Mouse (Mus musculus): ENCODE results near the gene Gm20458. TPM values are rescaled to one million over a fixed set of nuclear protein-coding genes. Genes with fewer than 3 reads are reported as not detected.

Gene Gm20458
- polyA plus RNA-seq, 1 experiment = not detected

GRCm38 (mm10) chr2:164431676-164432465 is 28.9 kb upstream of the Gm20458 start:
- H3K36me3 ChIP-seq (ENCODE audit: control insufficient read depth) = peaks cover 3% of the 10 kb centered on the region; the same call in 1 of the 2 replicates
- H3K9me3 ChIP-seq (ENCODE audit: control insufficient read depth, low read length) = no peaks in the 10 kb centered on the region
- TF ChIP-seq GATA1 (IDR thresholded peaks at IDR 0.05; ENCODE audit: low read length) (no peak), TAL1 (IDR thresholded peaks at IDR 0.05; ENCODE audit: low read length) (no peak)
- H3K27me3 ChIP-seq (ENCODE audit: control insufficient read depth) = peaks cover 6% of the 10 kb centered on the region; the same call in 1 of the 2 replicates
- no peaks in the 10 kb centered on the region for H3K4me1 ChIP-seq (ENCODE audit: control insufficient read depth)
- H3K4me3 ChIP-seq (replicated peaks) = no peak overlapping the region

GRCm38 (mm10) chr2:164432541-164433191 is 28.1 kb upstream of the Gm20458 start:
- Histone ChIP-seq H3K27me3 (ENCODE audit: control insufficient read depth) (peaks cover 7% of the 10 kb centered on the region; the same call in 1 of the 2 replicates), H3K9me3 (ENCODE audit: control insufficient read depth, low read length) (no peaks in the 10 kb centered on the region), H3K4me3 (replicated peaks) (no peak overlapping the region), H3K36me3 (ENCODE audit: control insufficient read depth) (peaks cover 3% of the 10 kb centered on the region; the same call in 1 of the 2 replicates), H3K4me1 (ENCODE audit: control insufficient read depth) (no peaks in the 10 kb centered on the region)
- TF ChIP-seq TAL1 (IDR thresholded peaks at IDR 0.05; ENCODE audit: low read length) (no peak), GATA1 (IDR thresholded peaks at IDR 0.05; ENCODE audit: low read length) (no peak)

DNA sequence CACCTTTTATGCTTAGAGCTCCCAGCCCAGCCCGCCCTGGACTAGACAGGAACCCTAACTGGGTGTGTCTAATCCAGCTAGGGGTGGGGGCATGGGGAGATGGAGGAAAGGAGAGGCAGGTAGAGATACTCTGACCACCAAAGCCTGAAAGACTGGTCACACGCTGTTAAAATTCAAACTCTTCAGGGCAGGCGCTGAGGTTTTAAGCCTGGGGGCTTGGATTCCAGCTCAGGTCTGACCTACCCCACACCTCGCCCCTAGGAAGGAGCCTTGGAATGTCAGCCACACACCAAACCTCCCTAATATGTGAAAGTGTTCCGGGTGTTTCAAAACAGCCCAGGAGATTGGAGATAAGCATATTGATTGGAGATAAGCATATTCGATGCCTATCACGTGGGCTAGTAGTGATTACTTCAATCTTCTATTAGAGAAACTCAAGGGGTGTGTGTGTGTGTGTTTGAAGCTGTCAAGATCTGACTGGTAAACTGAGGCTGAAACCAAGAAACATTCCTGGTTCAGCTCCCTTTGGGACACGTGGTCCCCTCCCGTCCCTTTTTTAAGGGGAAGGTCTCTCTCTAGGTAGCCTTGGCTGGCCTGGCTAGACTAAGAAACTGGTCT is 27.4 kb upstream of the Gm20458 start:
- Histone ChIP-seq H3K27me3 (ENCODE audit: control insufficient read depth) (peaks cover 7% of the 10 kb centered on the region; the same call in 1 of the 2 replicates), H3K4me3 (replicated peaks) (no peak overlapping the region), H3K36me3 (ENCODE audit: control insufficient read depth) (peaks cover 3% of the 10 kb centered on the region; the same call in 1 of the 2 replicates), H3K9me3 (ENCODE audit: control insufficient read depth, low read length) (no peaks in the 10 kb centered on the region), H3K4me1 (ENCODE audit: control insufficient read depth) (no peaks in the 10 kb centered on the region)
- TF ChIP-seq GATA1 (IDR thresholded peaks at IDR 0.05; ENCODE audit: low read length) (no peak), TAL1 (IDR thresholded peaks at IDR 0.05; ENCODE audit: low read length) (no peak)

- Histone ChIP-seq H3K27me3 (ENCODE audit: control insufficient read depth) (peaks cover 6% of the 10 kb centered on the region; the same call in 1 of the 2 replicates), H3K9me3 (ENCODE audit: control insufficient read depth, low read length) (no peaks in the 10 kb centered on the region), H3K4me3 (replicated peaks) (no peak overlapping the region), H3K4me1 (ENCODE audit: control insufficient read depth) (no peaks in the 10 kb centered on the region), H3K36me3 (ENCODE audit: control insufficient read depth) (no peaks in the 10 kb centered on the region)
- TF ChIP-seq GATA1 (IDR thresholded peaks at IDR 0.05; ENCODE audit: low read length) (no peak), TAL1 (IDR thresholded peaks at IDR 0.05; ENCODE audit: low read length) (no peak)
Observed at GRCm38 (mm10) chr2:164434681-164435080, 26.1 kb upstream of the Gm20458 start.

DNA sequence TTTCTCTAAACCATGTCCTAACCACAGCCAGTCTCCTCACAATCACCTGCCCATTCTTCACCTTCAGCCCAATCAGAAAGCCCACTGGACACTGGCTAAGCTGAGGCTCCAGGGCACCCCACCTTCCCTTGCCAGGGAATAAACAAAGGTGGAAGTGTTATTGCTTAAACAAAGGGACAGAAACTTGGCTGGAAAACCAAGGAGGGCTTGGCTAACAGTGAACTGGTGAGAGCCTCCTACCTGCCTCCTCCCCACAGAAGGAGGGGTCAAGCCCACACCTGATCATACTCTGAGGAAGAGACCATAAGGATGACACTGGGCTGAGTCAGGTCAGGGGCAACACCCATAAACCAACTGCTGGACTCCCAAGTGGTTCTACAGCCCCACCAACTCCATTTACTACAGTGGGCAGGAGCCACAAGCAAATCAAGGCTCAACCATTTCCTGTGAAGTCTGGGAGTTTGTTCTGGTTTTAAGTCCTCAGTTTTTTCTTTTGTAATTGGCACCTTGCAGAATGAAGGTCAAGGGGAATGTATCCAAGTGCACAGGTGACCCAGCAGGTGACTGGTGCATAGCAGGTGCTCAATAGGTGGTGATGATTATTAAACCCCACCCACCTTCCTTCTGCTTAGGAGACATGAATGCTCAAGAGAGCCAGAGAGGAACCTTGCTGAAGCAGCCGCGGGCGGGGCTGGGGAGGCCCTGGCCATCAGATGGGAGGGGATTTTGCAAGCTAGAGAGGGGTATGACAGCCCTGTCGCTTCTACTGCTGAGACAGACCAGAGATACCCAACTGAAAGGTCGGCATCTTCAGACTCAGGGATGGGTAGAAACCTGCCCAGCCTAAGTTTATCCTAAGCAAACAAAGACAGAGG is 25.3 kb upstream of the Gm20458 start:
- Histone ChIP-seq H3K4me3 (replicated peaks) (no peak overlapping the region), H3K27me3 (ENCODE audit: control insufficient read depth) (peaks cover 4% of the 10 kb centered on the region; the same call in 1 of the 2 replicates), H3K9me3 (ENCODE audit: control insufficient read depth, low read length) (no peaks in the 10 kb centered on the region), H3K36me3 (ENCODE audit: control insufficient read depth) (no peaks in the 10 kb centered on the region; the same call in 1 of the 2 replicates), H3K4me1 (ENCODE audit: control insufficient read depth) (no peaks in the 10 kb centered on the region)
- TF ChIP-seq GATA1 (IDR thresholded peaks at IDR 0.05; ENCODE audit: low read length) (no peak), TAL1 (IDR thresholded peaks at IDR 0.05; ENCODE audit: low read length) (no peak)

GRCm38 (mm10) chr2:164436215-164436913 is 24.4 kb upstream of the Gm20458 start:
- Histone ChIP-seq H3K4me3 (replicated peaks) (no peak overlapping the region), H3K27me3 (ENCODE audit: control insufficient read depth) (peaks cover 9% of the 10 kb centered on the region), H3K9me3 (ENCODE audit: control insufficient read depth, low read length) (no peaks in the 10 kb centered on the region), H3K4me1 (ENCODE audit: control insufficient read depth) (no peaks in the 10 kb centered on the region), H3K36me3 (ENCODE audit: control insufficient read depth) (no peaks in the 10 kb centered on the region; the same call in 1 of the 2 replicates)
- no peak for TF ChIP-seq GATA1 (IDR thresholded peaks at IDR 0.05; ENCODE audit: low read length)
- TF ChIP-seq TAL1 (IDR thresholded peaks at IDR 0.05; ENCODE audit: low read length) = no peak

DNA sequence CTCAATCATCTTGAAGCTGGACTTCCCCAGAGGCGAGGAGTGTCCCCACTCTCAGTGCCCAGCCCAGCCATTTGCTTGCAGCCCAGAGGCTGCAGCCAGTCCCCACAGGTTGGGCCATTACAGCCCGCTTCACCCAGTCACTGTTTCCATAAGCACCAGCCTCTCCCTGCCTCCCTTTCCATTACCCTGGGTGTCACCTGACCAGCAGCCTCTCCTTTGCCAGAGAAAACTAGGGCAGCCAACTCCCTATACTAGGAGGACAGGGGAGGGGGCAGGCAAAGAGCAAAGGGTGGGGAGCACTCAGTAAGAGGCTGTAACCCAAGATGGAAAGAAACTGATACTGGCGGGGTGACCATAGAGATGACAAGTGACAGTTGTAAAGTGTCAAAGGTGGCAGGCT is 23.8 kb upstream of the Gm20458 start:
- Histone ChIP-seq H3K4me3 (replicated peaks) (no peak overlapping the region), H3K4me1 (ENCODE audit: control insufficient read depth) (no peaks in the 10 kb centered on the region), H3K27me3 (ENCODE audit: control insufficient read depth) (peaks cover 13% of the 10 kb centered on the region), H3K36me3 (ENCODE audit: control insufficient read depth) (no peaks in the 10 kb centered on the region; the same call in 1 of the 2 replicates), H3K9me3 (ENCODE audit: control insufficient read depth, low read length) (no peaks in the 10 kb centered on the region)
- TF ChIP-seq TAL1 (IDR thresholded peaks at IDR 0.05; ENCODE audit: low read length) = no peak
- no peak for TF ChIP-seq GATA1 (IDR thresholded peaks at IDR 0.05; ENCODE audit: low read length)

- H3K27me3 ChIP-seq (ENCODE audit: control insufficient read depth) = peaks cover 21% of the 10 kb centered on the region
Observed at GRCm38 (mm10) chr2:164437710-164438109, 23.1 kb upstream of the Gm20458 start.

More at GRCm38 (mm10) chr2:164437710-164438109, 23.1 kb upstream of the Gm20458 start:
- no peak for TF ChIP-seq GATA1 (IDR thresholded peaks at IDR 0.05; ENCODE audit: low read length)
- Histone ChIP-seq H3K4me1 (ENCODE audit: control insufficient read depth) (no peaks in the 10 kb centered on the region), H3K36me3 (ENCODE audit: control insufficient read depth) (no peaks in the 10 kb centered on the region; the same call in 1 of the 2 replicates), H3K4me3 (replicated peaks) (no peak overlapping the region), H3K9me3 (ENCODE audit: control insufficient read depth, low read length) (no peaks in the 10 kb centered on the region)

Measured in erythroblast, embryonic 14.5 days (primary cell).